Mouse (Mus musculus) hindbrain, embryonic 12.5 days (tissue): Measurements from ENCODE around the gene Tbc1d9b. TPM values are rescaled to one million over a fixed set of nuclear protein-coding genes. Genes with fewer than 3 reads are reported as not detected.
"Not testable (repeated sequence)": the region's sequence is repeated elsewhere in the genome, so short reads cannot be mapped to it uniquely, and the experiment has no call there.

Experiments used
- ATAC-seq: fragments of 200-750 bp; cut with Nextera tagmentation; 2 replicates; pipeline ENCODE4 v1.8.0; 2017; ENCODE audit warnings: moderate TSS enrichment; ENCODE audit not compliant: low FRiP score
- H3K27ac ChIP-seq: fragments of 300-500 bp; sonication (generic); 2 replicates; pipeline ENCODE4 v1.5.1; 2016; ENCODE audit warnings: mild to moderate bottlenecking
- H3K27me3 ChIP-seq: fragments of 300-500 bp; sonication (generic); 2 replicates; pipeline ENCODE4 v1.6.1; 2016; ENCODE audit warnings: mild to moderate bottlenecking
- H3K36me3 ChIP-seq: fragments of 300-500 bp; sonication (generic); 2 replicates; pipeline ENCODE4 v1.6.1; 2016; ENCODE audit warnings: mild to moderate bottlenecking
- H3K4me1 ChIP-seq: fragments of 300-500 bp; sonication (generic); 2 replicates; pipeline ENCODE4 v1.6.1; 2016
- H3K4me2 ChIP-seq: fragments of 300-500 bp; sonication (generic); replicated peaks from 2 replicates; pipeline ENCODE4 v1.6.1; 2016; ENCODE audit warnings: mild to moderate bottlenecking
- H3K4me3 ChIP-seq: fragments of 300-500 bp; sonication (generic); 2 replicates; pipeline ENCODE4 v1.5.1; 2016; ENCODE audit warnings: mild to moderate bottlenecking
- H3K9ac ChIP-seq: fragments of 300-500 bp; sonication (generic); 2 replicates; pipeline ENCODE4 v1.6.1; 2016; ENCODE audit warnings: mild to moderate bottlenecking, moderate library complexity
- H3K9me3 ChIP-seq: fragments of 300-500 bp; sonication (generic); replicated peaks from 2 replicates; pipeline ENCODE4 v1.6.1; 2016; ENCODE audit warnings: mild to moderate bottlenecking
- WGBS: fragments of 180-500 bp; shearing (Covaris S2); methylation state at CpG from one replicate; pipeline ENCODE4 v1.1.7; 2016; 5-methylcytosine and 5-hydroxymethylcytosine counted together
- polyA plus RNA-seq: library from polyadenylated mRNA; unstranded; fragments of >200 nt; fragmentation: Nextera tagmentation; extraction: Ambion mirVana; gene quantifications from 2 replicates; pipeline ENCODE4 v1.2.1, GENCODE M21; 2016

Tbc1d9b gene
- polyA plus RNA-seq, 1 experiment from 2014 or later = 51.2 TPM

GRCm38 (mm10) chr11:50159347-50159746, 28.2 kb downstream of the Tbc1d9b start:
- ATAC-seq = no peak
- Histone ChIP-seq H3K4me2 (no peak overlapping the region), H3K27me3 (no peaks in the 10 kb centered on the region), H3K27ac (no peak overlapping the region), H3K9me3 (no peaks in the 10 kb centered on the region), H3K4me3 (no peak overlapping the region), H3K4me1 (no peaks in the 10 kb centered on the region), H3K9ac (no peak overlapping the region), H3K36me3 (peaks cover 92% of the 10 kb centered on the region)
- 77% methylated on average over 4 of the region's 4 CpGs for WGBS

- WGBS = 62% methylated on average over 10 of the region's 10 CpGs
- Histone ChIP-seq H3K9ac (no peak overlapping the region), H3K36me3 (peaks cover 74% of the 10 kb centered on the region), H3K4me1 (no peaks in the 10 kb centered on the region), H3K27ac (no peak overlapping the region), H3K9me3 (no peaks in the 10 kb centered on the region), H3K4me3 (no peak overlapping the region), H3K4me2 (no peak overlapping the region), H3K27me3 (no peaks in the 10 kb centered on the region)
- peak; percentile 48; the same call in 1 of the 2 replicates for ATAC-seq
Measured at GRCm38 (mm10) chr11:50161578-50162304, 30.5 kb downstream of the Tbc1d9b start.

GRCm38 (mm10) chr11:50162338-50163050, 31.3 kb downstream of the Tbc1d9b start:
- H3K9ac ChIP-seq = no peak overlapping the region
- no peaks in the 10 kb centered on the region for H3K9me3 ChIP-seq
- H3K36me3 ChIP-seq = peaks cover 68% of the 10 kb centered on the region
- no peak for ATAC-seq
- no peaks in the 10 kb centered on the region for H3K4me1 ChIP-seq
- H3K4me2 ChIP-seq = no peak overlapping the region
- no peaks in the 10 kb centered on the region for H3K27me3 ChIP-seq
- H3K27ac ChIP-seq = no peak overlapping the region
- H3K4me3 ChIP-seq = no peak overlapping the region
- WGBS = 97% methylated on average over 3 of the region's 3 CpGs

GRCm38 (mm10) chr11:50168352-50168751, 37.2 kb downstream of the Tbc1d9b start:
- H3K4me3 ChIP-seq = no peak overlapping the region
- no peak overlapping the region for H3K4me2 ChIP-seq
- H3K9ac ChIP-seq = no peak overlapping the region
- no peaks in the 10 kb centered on the region for H3K9me3 ChIP-seq
- no peaks in the 10 kb centered on the region for H3K4me1 ChIP-seq
- no peak for ATAC-seq
- 90% methylated on average over 5 of the region's 5 CpGs for WGBS
- H3K27ac ChIP-seq = no peak overlapping the region
- H3K27me3 ChIP-seq = no peaks in the 10 kb centered on the region
- H3K36me3 ChIP-seq = peaks cover 62% of the 10 kb centered on the region

- WGBS = 4% methylated on average over 19 of the region's 19 CpGs
- peak; percentile 65 for ATAC-seq
- H3K4me3 ChIP-seq = peak within 1 kb of the TSS; percentile 76
- peaks cover 46% of the 10 kb centered on the region for H3K36me3 ChIP-seq
- peak within 1 kb of the TSS; percentile 90 for H3K27ac ChIP-seq
- H3K9ac ChIP-seq = peak within 1 kb of the TSS; percentile 78
- not testable (repeated sequence) for H3K27me3 ChIP-seq, H3K9me3 ChIP-seq
- H3K4me1 ChIP-seq = peaks cover 10% of the 10 kb centered on the region; the same call in 1 of the 2 replicates
- H3K4me2 ChIP-seq = peak within 1 kb of the TSS; percentile 76
Measured at GRCm38 (mm10) chr11:50174111-50174729, 43.0 kb downstream of the Tbc1d9b start, which contains the start of gene Mrnip. Gene Mrnip, plus strand, starts transcription at chr11:50174444.

GRCm38 (mm10) chr11:50174730-50175187, 43.6 kb downstream of the Tbc1d9b start:
- peak; percentile 99 for ATAC-seq
- peak overlapping the region; percentile 90 for H3K27ac ChIP-seq
- no peaks in the 10 kb centered on the region for H3K9me3 ChIP-seq
- 0% methylated on average over 27 of the region's 27 CpGs for WGBS
- peak overlapping the region; percentile 76 for H3K4me3 ChIP-seq
- H3K36me3 ChIP-seq = peaks cover 43% of the 10 kb centered on the region
- H3K4me2 ChIP-seq = peak overlapping the region; percentile 76
- peaks cover 10% of the 10 kb centered on the region; the same call in 1 of the 2 replicates for H3K4me1 ChIP-seq
- H3K9ac ChIP-seq = peak overlapping the region; percentile 78
- no peaks in the 10 kb centered on the region for H3K27me3 ChIP-seq

GRCm38 (mm10) chr11:50176351-50176750, 45.2 kb downstream of the Tbc1d9b start:
- no peak for ATAC-seq
- Histone ChIP-seq H3K4me1 (peaks cover 10% of the 10 kb centered on the region; the same call in 1 of the 2 replicates), H3K27ac (no peak overlapping the region), H3K4me3 (no peak overlapping the region), H3K9me3 (no peaks in the 10 kb centered on the region), H3K27me3 (no peaks in the 10 kb centered on the region), H3K9ac (no peak overlapping the region), H3K36me3 (peaks cover 33% of the 10 kb centered on the region), H3K4me2 (no peak overlapping the region)
- 70% methylated on average over 3 of the region's 3 CpGs for WGBS

GRCm38 (mm10) chr11:50177111-50177510, 45.9 kb downstream of the Tbc1d9b start:
- no peak overlapping the region for H3K4me3 ChIP-seq
- no peak for ATAC-seq
- H3K9me3 ChIP-seq = no peaks in the 10 kb centered on the region
- no peak overlapping the region for H3K27ac ChIP-seq
- no peaks in the 10 kb centered on the region for H3K27me3 ChIP-seq
- H3K36me3 ChIP-seq = peaks cover 27% of the 10 kb centered on the region
- H3K9ac ChIP-seq = no peak overlapping the region
- WGBS = 74% methylated on average over 6 of the region's 6 CpGs
- H3K4me2 ChIP-seq = no peak overlapping the region
- H3K4me1 ChIP-seq = peaks cover 10% of the 10 kb centered on the region; the same call in 1 of the 2 replicates

- H3K36me3 ChIP-seq = peaks cover 32% of the 10 kb centered on the region
- 75% methylated on average over 5 of the region's 5 CpGs for WGBS
- ATAC-seq = no peak
Measured at GRCm38 (mm10) chr11:50178532-50179488, 47.6 kb downstream of the Tbc1d9b start.

GRCm38 (mm10) chr11:50180478-50181231, 49.5 kb downstream of the Tbc1d9b start:
- no peak overlapping the region for H3K9ac ChIP-seq
- 85% methylated on average over 6 of the region's 6 CpGs for WGBS
- H3K4me3 ChIP-seq = no peak overlapping the region
- no peak overlapping the region for H3K27ac ChIP-seq
- peaks cover 5% of the 10 kb centered on the region; the same call in 1 of the 2 replicates for H3K4me1 ChIP-seq
- no peak for ATAC-seq
- no peaks in the 10 kb centered on the region for H3K9me3 ChIP-seq
- no peak overlapping the region for H3K4me2 ChIP-seq
- H3K27me3 ChIP-seq = no peaks in the 10 kb centered on the region
- H3K36me3 ChIP-seq = peaks cover 32% of the 10 kb centered on the region

More at GRCm38 (mm10) chr11:50178532-50179488, 47.6 kb downstream of the Tbc1d9b start:
- no peak overlapping the region for H3K4me2 ChIP-seq
- no peak overlapping the region for H3K27ac ChIP-seq
- no peak overlapping the region for H3K9ac ChIP-seq
- H3K4me1 ChIP-seq = peaks cover 10% of the 10 kb centered on the region; the same call in 1 of the 2 replicates
- no peak overlapping the region for H3K4me3 ChIP-seq
- H3K9me3 ChIP-seq = no peaks in the 10 kb centered on the region
- H3K27me3 ChIP-seq = no peaks in the 10 kb centered on the region

GRCm38 (mm10) chr11:50182702-50183101, 51.5 kb downstream of the Tbc1d9b start:
- H3K4me1 ChIP-seq = no peaks in the 10 kb centered on the region
- H3K27ac ChIP-seq = no peak overlapping the region
- peaks cover 32% of the 10 kb centered on the region for H3K36me3 ChIP-seq
- no peak overlapping the region for H3K4me3 ChIP-seq
- H3K9me3 ChIP-seq = no peaks in the 10 kb centered on the region
- ATAC-seq = no peak
- H3K27me3 ChIP-seq = no peaks in the 10 kb centered on the region
- WGBS = 95% methylated on average over 4 of the region's 4 CpGs
- no peak overlapping the region for H3K4me2 ChIP-seq
- no peak overlapping the region for H3K9ac ChIP-seq
